Comparison of ENCODE assay signal across 11 mouse cellular contexts in genomic region chr19:6553819-6554582, GRCm38 (mm10). TPM values are rescaled to one million over a fixed set of nuclear protein-coding genes. Genes with fewer than 3 reads are reported as not detected.
A peak's percentile ranks its signal among the peaks of the same experiment; 100 is the strongest.
DNase-seq lines count a peak whose midpoint lies in the region; ATAC-seq and TF ChIP-seq lines count a peak whose summit lies in the region.
"Had no signal": no experiment of that assay in that cellular context is flagged by ENCODE, and none has a peak within 500 bp of the region (broad histone marks: within the 10 kb centered on the region; RNA-seq: fewer than 3 reads in every experiment).

No protein-coding gene starts in this region.

- ATAC-seq in neural tube, embryonic 13.5 days (ENCODE audit: low read depth) = no peak
- peak; percentile 75 for ATAC-seq in heart, postnatal 0 days (ENCODE audit: insufficient read depth, low read depth)
- no peak for ATAC-seq in erythroblast, adult 5-6 weeks (replicated peaks; ENCODE audit: low FRiP score, poor library complexity, severe bottlenecking)
- ATAC-seq in frontal cortex, adult (ENCODE audit: low TSS enrichment) = no peak
- ATAC-seq: forebrain, postnatal 0 days had no signal

- H3K4me1 ChIP-seq in neural tube, embryonic 13.5 days (replicated peaks) = peaks cover 8% of the 10 kb centered on the region; the same call in 1 of the 2 replicates
- H3K4me1 ChIP-seq in heart, postnatal 0 days (ENCODE audit: control insufficient read depth, insufficient read depth) = no peaks in the 10 kb centered on the region; the same call in 1 of the 2 replicates

- TF ChIP-seq EP300 in heart, postnatal 0 days (IDR thresholded peaks at IDR 0.05; ENCODE audit: low read depth) = no peak

- H3K9ac ChIP-seq in neural tube, embryonic 13.5 days = no peak overlapping the region
- no peak overlapping the region for H3K9ac ChIP-seq in heart, postnatal 0 days (replicated peaks; ENCODE audit: low read depth, low read length)
- H3K9ac ChIP-seq: forebrain, postnatal 0 days had no signal

- H3K27me3 ChIP-seq in neural tube, embryonic 13.5 days = no peaks in the 10 kb centered on the region
- H3K27me3 ChIP-seq in heart, postnatal 0 days (ENCODE audit: control insufficient read depth, insufficient read depth, low read length) = no peaks in the 10 kb centered on the region

- H3K36me3 ChIP-seq in neural tube, embryonic 13.5 days = no peaks in the 10 kb centered on the region
- H3K36me3 ChIP-seq in heart, postnatal 0 days (replicated peaks; ENCODE audit: control insufficient read depth, insufficient read depth, low read length) = no peaks in the 10 kb centered on the region

- H3K9me3 ChIP-seq in neural tube, embryonic 13.5 days = no peaks in the 10 kb centered on the region
- no peaks in the 10 kb centered on the region for H3K9me3 ChIP-seq in heart, postnatal 0 days (replicated peaks; ENCODE audit: control insufficient read depth, low read length)
- H3K9me3 ChIP-seq: megakaryocyte, embryonic 14.5 days had no signal

- WGBS in neural tube, embryonic 13.5 days = 38% methylated on average over 8 of the region's 8 CpGs
- 23% methylated on average over 8 of the region's 8 CpGs for WGBS in heart, postnatal 0 days

- peak; percentile 39 for DNase-seq in embryo, embryonic 10 days (ENCODE audit: low spot score)
- DNase-seq in embryo, embryonic 9.5 days (ENCODE audit: extremely low spot score) = no peak
- no peak for DNase-seq in neural tube, embryonic 10.5 days (ENCODE audit: extremely low spot score, low spot score)
- DNase-seq in heart, postnatal 0 days (ENCODE audit: low spot score) = peak; percentile 66
- peak; percentile 23 for DNase-seq in lung, postnatal 14 days
- DNase-seq: B cell, adult 2 months; forebrain, postnatal 0 days had no signal

- no peak for TF ChIP-seq CTCF in heart, postnatal 0 days (IDR thresholded peaks at IDR 0.05; ENCODE audit: low read depth)

- H3K27ac ChIP-seq in neural tube, embryonic 13.5 days (replicated peaks) = 0 out of 2 replicates have a peak overlapping the region, but pooled peaks have one; percentile 1
- H3K27ac ChIP-seq in heart, postnatal 0 days (ENCODE audit: low read depth) = 0 out of 2 replicates have a peak overlapping the region, but pooled peaks have one; percentile 18

- H3K4me3 ChIP-seq in neural tube, embryonic 13.5 days = no peak overlapping the region
- no peak overlapping the region for H3K4me3 ChIP-seq in heart, postnatal 0 days (ENCODE audit: low read depth, low read length)
- H3K4me3 ChIP-seq: megakaryocyte, embryonic 14.5 days had no signal

- H3K4me2 ChIP-seq in neural tube, embryonic 13.5 days = no peak overlapping the region
- H3K4me2 ChIP-seq in heart, postnatal 0 days (ENCODE audit: low read depth, low read length) = no peak overlapping the region

RNA-seq across cellular contexts. Expression of gene Slc22a12, which starts 11.2 kb away (rescaled TPM):
- not detected in 2 replicates for polyA plus RNA-seq in neural tube, embryonic 13.5 days (2015; fragmentation: Nextera tagmentation; extraction: Ambion mirVana)
- total RNA-seq in heart, postnatal 0 days (2014; rRNA removed; ENCODE audit: low replicate concordance) = not detected in 2 replicates
- polyA plus RNA-seq in heart, postnatal 0 days (2015; fragmentation: Nextera tagmentation; extraction: Ambion mirVana) = not detected in 2 replicates
- not detected in 2 replicates for total RNA-seq in erythroblast, adult 5-6 weeks (2015; ENCODE audit: low replicate concordance)
- total RNA-seq in erythroblast, adult 5-6 weeks (2017; ENCODE audit: low replicate concordance) = not detected in 2 replicates
- total RNA-seq: forebrain, postnatal 0 days had no signal

Comparison
In these comparisons a context has a peak if more than half of its experiments do, and no peak if none do; other contexts are left out.
1. DNase-seq: peak in embryo, embryonic 10 days (single experiment), heart, postnatal 0 days (single experiment) and lung, postnatal 14 days (single experiment); none in embryo, embryonic 9.5 days (single experiment) and neural tube, embryonic 10.5 days (single experiment).